Mouse (Mus musculus) cerebellum, postnatal 10 days (tissue): ENCODE data around the gene Rasl11a.
"Not testable (repeated sequence)": the region's sequence is repeated elsewhere in the genome, so short reads cannot be mapped to it uniquely, and the experiment has no call there.

Source experiments
- DNase-seq, 2 experiments: peaks; one replicate each; pipeline ENCODE4 v3.0.0; 2021; ENCODE audit warnings: mixed read lengths in 2 of 2

Rasl11a gene

DNA sequence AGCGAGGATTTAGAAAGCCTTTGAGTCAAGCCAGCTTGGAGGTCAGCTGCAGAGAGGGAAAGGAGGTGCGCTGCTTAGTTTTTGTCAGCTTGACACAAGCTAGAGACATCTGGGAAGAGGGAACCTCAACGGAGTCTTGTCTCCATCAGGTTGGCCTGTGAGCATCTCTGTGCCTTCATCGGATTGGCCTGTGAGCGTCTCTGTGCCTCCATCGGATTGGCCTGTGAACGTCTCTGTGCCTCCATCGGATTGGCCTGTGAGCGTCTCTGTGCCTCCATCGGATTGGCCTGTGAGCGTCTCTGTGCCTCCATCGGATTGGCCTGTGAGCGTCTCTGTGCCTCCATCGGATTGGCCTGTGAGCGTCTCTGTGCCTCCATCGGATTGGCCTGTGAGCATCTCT, 50.8 kb downstream of the Rasl11a start:
- not testable (repeated sequence) for DNase-seq

DNA sequence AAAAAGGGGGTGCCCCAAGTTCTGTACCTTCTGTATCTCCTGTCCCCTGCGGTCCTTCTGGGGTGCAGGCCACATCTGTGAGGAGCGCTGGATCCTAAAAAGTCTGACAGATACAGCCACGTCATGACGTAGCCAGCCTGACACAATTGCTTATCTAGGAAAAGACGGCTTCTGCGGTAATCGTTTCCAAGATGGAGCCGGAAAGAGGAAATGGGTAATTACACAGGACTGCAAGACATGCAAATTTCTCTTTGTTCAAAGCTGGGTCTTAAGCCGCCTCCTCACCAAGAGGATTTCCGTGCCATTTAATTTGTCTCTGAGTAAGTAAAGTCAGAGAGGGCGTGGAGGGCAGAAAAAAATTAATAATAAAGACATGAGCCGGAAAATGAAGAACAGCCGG, 52.1 kb downstream of the Rasl11a start:
- no peak for DNase-seq
